Mouse (Mus musculus): ENCODE measurements around the gene Hist1h2bn. TPM values are rescaled to one million over a fixed set of nuclear protein-coding genes. Genes with fewer than 3 reads are reported as not detected.
A peak's percentile ranks its signal among the peaks of the same experiment; 100 is the strongest.
"Not testable (repeated sequence)": the region's sequence is repeated elsewhere in the genome, so short reads cannot be mapped to it uniquely, and the experiment has no call there.

Hist1h2bn gene
- polyA plus RNA-seq, 1 experiment from 2014 or later: 1.3 TPM

- ATAC-seq: no peak
- TF ChIP-seq CTCF (IDR thresholded peaks at IDR 0.05): no peak
- no peak for TF ChIP-seq EP300 (IDR thresholded peaks at IDR 0.05)
- no peak overlapping the region for H3K27ac ChIP-seq (ENCODE audit: low read length)
- H3K9me3 ChIP-seq (ENCODE audit: low read length): no peaks in the 10 kb centered on the region
- no peaks in the 10 kb centered on the region for H3K27me3 ChIP-seq (replicated peaks; ENCODE audit: insufficient read depth, low read length)
- H3K4me3 ChIP-seq (ENCODE audit: low read depth, low read length): peak overlapping the region; percentile 35
- peaks cover 17% of the 10 kb centered on the region; the same call in 1 of the 2 replicates for H3K4me1 ChIP-seq (ENCODE audit: insufficient read depth, low read depth, low read length)
- no peak overlapping the region for H3K9ac ChIP-seq (replicated peaks; ENCODE audit: low read depth)
- H3K4me2 ChIP-seq (replicated peaks; ENCODE audit: low read depth, low read length): peak overlapping the region; percentile 67
- under 1% methylated on average over 19 of the region's 22 CpGs for WGBS
- peak; percentile 38 for DNase-seq (ENCODE audit: low spot score)
- H3K36me3 ChIP-seq (ENCODE audit: insufficient read depth, low read length): no peaks in the 10 kb centered on the region
Measured at GRCm38 (mm10) chr13:21715131-21715863, 38.6 kb upstream of the Hist1h2bn start.

GRCm38 (mm10) chr13:21715864-21716539 lies 37.9 kb upstream of the Hist1h2bn start, which contains the start of the genes Hist1h2bl and Hist1h2ai:
TSS of gene Hist1h2bl (minus strand) at chr13:21716143.
TSS of gene Hist1h2ai (plus strand) at chr13:21716422.
- not testable (repeated sequence) for H3K9me3 ChIP-seq (ENCODE audit: low read length); H3K27me3 ChIP-seq (replicated peaks; ENCODE audit: insufficient read depth, low read length); H3K36me3 ChIP-seq (ENCODE audit: insufficient read depth, low read length)
- Histone ChIP-seq H3K27ac (ENCODE audit: low read length) (peak within 1 kb of the TSS; percentile 79), H3K4me3 (ENCODE audit: low read depth, low read length) (peak within 1 kb of the TSS; percentile 35), H3K9ac (replicated peaks; ENCODE audit: low read depth) (peak within 1 kb of the TSS; percentile 39), H3K4me1 (ENCODE audit: insufficient read depth, low read depth, low read length) (peaks cover 17% of the 10 kb centered on the region; the same call in 1 of the 2 replicates), H3K4me2 (replicated peaks; ENCODE audit: low read depth, low read length) (peak within 1 kb of the TSS; percentile 67)
- ATAC-seq: peak; percentile 94
- TF ChIP-seq EP300 (IDR thresholded peaks at IDR 0.05): peak; percentile 51; the same call in 1 of the 2 replicates
- 2% methylated on average over 24 of the region's 50 CpGs for WGBS
- DNase-seq (ENCODE audit: low spot score): peak; percentile 98

- H3K27ac ChIP-seq (ENCODE audit: low read length): peak overlapping the region; percentile 79
- DNase-seq (ENCODE audit: low spot score) (peak; percentile 58), ATAC-seq (peak; percentile 30)
- H3K36me3 ChIP-seq (ENCODE audit: insufficient read depth, low read length); H3K27me3 ChIP-seq (replicated peaks; ENCODE audit: insufficient read depth, low read length); H3K9me3 ChIP-seq (ENCODE audit: low read length): not testable (repeated sequence)
- peak overlapping the region; percentile 67 for H3K4me2 ChIP-seq (replicated peaks; ENCODE audit: low read depth, low read length)
- peaks cover 17% of the 10 kb centered on the region; the same call in 1 of the 2 replicates for H3K4me1 ChIP-seq (ENCODE audit: insufficient read depth, low read depth, low read length)
- peak overlapping the region; percentile 35 for H3K4me3 ChIP-seq (ENCODE audit: low read depth, low read length)
- peak overlapping the region; percentile 39 for H3K9ac ChIP-seq (replicated peaks; ENCODE audit: low read depth)
- 0% methylated on average over 9 of the region's 38 CpGs for WGBS
Measured at GRCm38 (mm10) chr13:21716540-21717391, 37.2 kb upstream of the Hist1h2bn start.

- peak within 1 kb of the TSS; percentile 35 for H3K4me3 ChIP-seq (ENCODE audit: low read depth, low read length)
- not testable (repeated sequence) for H3K9me3 ChIP-seq (ENCODE audit: low read length); H3K36me3 ChIP-seq (ENCODE audit: insufficient read depth, low read length); H3K27me3 ChIP-seq (replicated peaks; ENCODE audit: insufficient read depth, low read length)
- peak within 1 kb of the TSS; percentile 67 for H3K4me2 ChIP-seq (replicated peaks; ENCODE audit: low read depth, low read length)
- DNase-seq (ENCODE audit: low spot score): peak; percentile 93
- H3K9ac ChIP-seq (replicated peaks; ENCODE audit: low read depth): peak within 1 kb of the TSS; percentile 39
- peak within 1 kb of the TSS; percentile 79 for H3K27ac ChIP-seq (ENCODE audit: low read length)
- peak; percentile 38 for ATAC-seq
- peaks cover 17% of the 10 kb centered on the region; the same call in 1 of the 2 replicates for H3K4me1 ChIP-seq (ENCODE audit: insufficient read depth, low read depth, low read length)
- WGBS: under 1% methylated on average over 25 of the region's 56 CpGs
Measured at GRCm38 (mm10) chr13:21717397-21718357, 36.2 kb upstream of the Hist1h2bn start, which contains the start of gene Hist1h3h. TSS of gene Hist1h3h (plus strand) at chr13:21717659.

- no peak for TF ChIP-seq EP300 (IDR thresholded peaks at IDR 0.05)
- TF ChIP-seq CTCF (IDR thresholded peaks at IDR 0.05): no peak
- Histone ChIP-seq H3K4me1 (ENCODE audit: insufficient read depth, low read depth, low read length) (peaks cover 17% of the 10 kb centered on the region; the same call in 1 of the 2 replicates), H3K9me3 (ENCODE audit: low read length) (no peaks in the 10 kb centered on the region), H3K4me2 (replicated peaks; ENCODE audit: low read depth, low read length) (peak overlapping the region; percentile 67; the same call in 1 of the 2 replicates), H3K27ac (ENCODE audit: low read length) (no peak overlapping the region), H3K27me3 (replicated peaks; ENCODE audit: insufficient read depth, low read length) (no peaks in the 10 kb centered on the region), H3K9ac (replicated peaks; ENCODE audit: low read depth) (no peak overlapping the region), H3K4me3 (ENCODE audit: low read depth, low read length) (peak overlapping the region; percentile 26; the same call in 1 of the 2 replicates), H3K36me3 (ENCODE audit: insufficient read depth, low read length) (no peaks in the 10 kb centered on the region)
- no peak for ATAC-seq
- WGBS: 52% methylated on average over 4 of the region's 4 CpGs
- no peak for DNase-seq (ENCODE audit: low spot score)
Measured at GRCm38 (mm10) chr13:21718381-21719080, 35.4 kb upstream of the Hist1h2bn start.

GRCm38 (mm10) chr13:21721107-21721756 lies 32.7 kb upstream of the Hist1h2bn start:
- H3K9me3 ChIP-seq (ENCODE audit: low read length); H3K36me3 ChIP-seq (ENCODE audit: insufficient read depth, low read length); H3K4me1 ChIP-seq (ENCODE audit: insufficient read depth, low read depth, low read length); H3K27me3 ChIP-seq (replicated peaks; ENCODE audit: insufficient read depth, low read length); H3K27ac ChIP-seq (ENCODE audit: low read length); H3K9ac ChIP-seq (replicated peaks; ENCODE audit: low read depth): not testable (repeated sequence)
- H3K4me2 ChIP-seq (replicated peaks; ENCODE audit: low read depth, low read length): peak overlapping the region; percentile 58
- ATAC-seq (peak; percentile 27), DNase-seq (ENCODE audit: low spot score) (peak; percentile 29)
- under 1% methylated on average over 19 of the region's 44 CpGs for WGBS
- H3K4me3 ChIP-seq (ENCODE audit: low read depth, low read length): peak overlapping the region; percentile 29; the same call in 1 of the 2 replicates

- under 1% methylated on average over 25 of the region's 37 CpGs for WGBS
- not testable (repeated sequence) for H3K9ac ChIP-seq (replicated peaks; ENCODE audit: low read depth); H3K27me3 ChIP-seq (replicated peaks; ENCODE audit: insufficient read depth, low read length); H3K36me3 ChIP-seq (ENCODE audit: insufficient read depth, low read length); H3K4me1 ChIP-seq (ENCODE audit: insufficient read depth, low read depth, low read length); H3K9me3 ChIP-seq (ENCODE audit: low read length)
- Histone ChIP-seq H3K27ac (ENCODE audit: low read length) (0 out of 2 replicates have a peak within 1 kb of the TSS, but pooled peaks have one; percentile 32), H3K4me2 (replicated peaks; ENCODE audit: low read depth, low read length) (peak within 1 kb of the TSS; percentile 58), H3K4me3 (ENCODE audit: low read depth, low read length) (peak within 1 kb of the TSS; percentile 29)
- DNase-seq (ENCODE audit: low spot score) (peak; percentile 99), ATAC-seq (peak; percentile 97)
Measured at GRCm38 (mm10) chr13:21721757-21722372, 32.1 kb upstream of the Hist1h2bn start, which contains the start of gene Hist1h2bm. TSS of gene Hist1h2bm (plus strand) at chr13:21722044.
